Mouse (Mus musculus) midbrain, embryonic 13.5 days (tissue): Measurements from ENCODE around the gene Rpsa. TPM values are rescaled to one million over a fixed set of nuclear protein-coding genes. Genes with fewer than 3 reads are reported as not detected.
A peak's percentile ranks its signal among the peaks of the same experiment; 100 is the strongest.

Experiments used
- ATAC-seq: fragments of 200-750 bp; cut with Nextera tagmentation; 2 replicates; pipeline ENCODE4 v1.8.0; 2017; ENCODE audit warnings: mild to moderate bottlenecking, moderate TSS enrichment, moderate library complexity
- H3K27ac ChIP-seq: fragments of 300-500 bp; sonication (generic); 2 replicates; pipeline ENCODE4 v1.5.1; 2015; ENCODE audit warnings: inconsistent platforms, mild to moderate bottlenecking, moderate library complexity
- H3K27me3 ChIP-seq: fragments of 300-500 bp; sonication (generic); 2 replicates; pipeline ENCODE4 v1.6.1; 2015; ENCODE audit warnings: mild to moderate bottlenecking, inconsistent platforms
- H3K36me3 ChIP-seq: fragments of 300-500 bp; sonication (generic); 2 replicates; pipeline ENCODE4 v1.6.1; 2015; ENCODE audit warnings: mild to moderate bottlenecking, inconsistent platforms
- H3K4me1 ChIP-seq: fragments of 300-500 bp; sonication (generic); replicated peaks from 2 replicates; pipeline ENCODE4 v1.6.1; 2015; ENCODE audit warnings: inconsistent platforms
- H3K4me2 ChIP-seq: fragments of 300-500 bp; sonication (generic); replicated peaks from 2 replicates; pipeline ENCODE4 v1.6.1; 2015; ENCODE audit warnings: moderate library complexity, mild to moderate bottlenecking, inconsistent platforms
- H3K4me3 ChIP-seq: fragments of 300-500 bp; sonication (generic); replicated peaks from 2 replicates; pipeline ENCODE4 v1.5.1; 2015; ENCODE audit warnings: mild to moderate bottlenecking, inconsistent platforms
- H3K9ac ChIP-seq: fragments of 300-500 bp; sonication (generic); replicated peaks from 2 replicates; pipeline ENCODE4 v1.6.1; 2015; ENCODE audit warnings: mild to moderate bottlenecking, inconsistent platforms
- H3K9me3 ChIP-seq: fragments of 300-500 bp; sonication (generic); 2 replicates; pipeline ENCODE4 v1.6.1; 2016; ENCODE audit warnings: mild to moderate bottlenecking, inconsistent platforms
- WGBS: fragments of 180-500 bp; shearing (Covaris S2); methylation state at CpG from one replicate; pipeline ENCODE4 v1.1.7; 2015; 5-methylcytosine and 5-hydroxymethylcytosine counted together
- polyA plus RNA-seq: library from polyadenylated mRNA; unstranded; fragments of >200 nt; fragmentation: Nextera tagmentation; extraction: Ambion mirVana; gene quantifications from 2 replicates; pipeline ENCODE4 v1.2.1, GENCODE M21; 2015

Gene Rpsa
- polyA plus RNA-seq, 1 experiment from 2014 or later: 992 TPM

GRCm38 (mm10) chr9:120114789-120115151 is 12.7 kb upstream of the Rpsa start:
- Histone ChIP-seq H3K4me3 (no peak overlapping the region), H3K9me3 (no peaks in the 10 kb centered on the region), H3K27ac (no peak overlapping the region), H3K4me2 (no peak overlapping the region), H3K9ac (no peak overlapping the region), H3K27me3 (no peaks in the 10 kb centered on the region), H3K4me1 (peaks cover 9% of the 10 kb centered on the region), H3K36me3 (peaks cover 32% of the 10 kb centered on the region)
- no peak for ATAC-seq
- 91% methylated on average over 2 of the region's 2 CpGs for WGBS

DNA sequence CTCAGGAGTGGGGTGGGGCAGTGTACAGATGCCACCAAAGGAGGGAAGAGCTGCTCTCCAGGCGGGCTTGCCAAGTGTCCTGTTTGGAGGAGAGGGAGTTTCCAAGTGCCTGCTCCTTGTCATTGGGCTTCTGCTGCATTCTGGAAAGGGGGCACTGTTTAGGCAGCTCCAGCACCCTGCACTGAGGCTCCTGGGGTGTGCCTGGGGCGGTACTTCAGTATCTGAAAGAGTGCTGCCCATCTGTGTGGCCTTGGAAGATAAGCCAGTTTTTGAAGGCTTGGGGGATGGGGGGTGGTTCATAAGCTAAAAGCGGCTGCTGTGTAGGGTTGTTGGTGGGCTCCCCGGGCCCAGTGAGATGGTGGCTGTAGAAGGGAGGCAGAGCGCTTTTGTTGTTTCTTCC is 11.9 kb upstream of the Rpsa start:
- WGBS: 76% methylated on average over 5 of the region's 5 CpGs
- Histone ChIP-seq H3K9ac (0 out of 2 replicates have a peak overlapping the region, but pooled peaks have one; percentile 10), H3K4me3 (no peak overlapping the region), H3K4me1 (peaks cover 9% of the 10 kb centered on the region), H3K36me3 (peaks cover 40% of the 10 kb centered on the region), H3K4me2 (no peak overlapping the region), H3K27ac (no peak overlapping the region), H3K9me3 (no peaks in the 10 kb centered on the region), H3K27me3 (no peaks in the 10 kb centered on the region)
- no peak for ATAC-seq

GRCm38 (mm10) chr9:120116184-120116624 is 11.3 kb upstream of the Rpsa start:
- WGBS: 90% methylated on average over 8 of the region's 8 CpGs
- H3K27ac ChIP-seq: no peak overlapping the region
- peaks cover 47% of the 10 kb centered on the region for H3K36me3 ChIP-seq
- no peak overlapping the region for H3K4me2 ChIP-seq
- H3K9me3 ChIP-seq: no peaks in the 10 kb centered on the region
- H3K27me3 ChIP-seq: no peaks in the 10 kb centered on the region
- ATAC-seq: no peak
- H3K4me1 ChIP-seq: peaks cover 6% of the 10 kb centered on the region
- H3K9ac ChIP-seq: no peak overlapping the region
- H3K4me3 ChIP-seq: no peak overlapping the region

DNA sequence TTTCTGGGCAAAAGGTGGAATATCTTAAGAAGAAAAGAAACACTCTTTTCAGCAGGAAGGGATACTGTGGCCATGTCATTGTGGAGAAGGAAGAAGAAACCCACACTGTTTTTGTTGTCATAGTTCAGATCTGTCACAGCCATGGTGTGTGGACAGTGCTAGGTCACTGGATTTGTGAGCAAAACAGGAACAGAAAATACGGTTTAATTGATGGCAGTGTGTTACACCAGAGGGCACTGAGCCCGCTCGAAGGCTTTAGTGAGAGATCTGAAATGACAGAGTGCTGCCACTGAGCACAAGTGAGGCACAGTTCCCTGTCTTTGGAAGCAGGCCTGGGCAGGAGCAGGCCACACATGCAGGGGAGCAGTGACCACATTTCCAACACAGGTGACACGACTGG is 9.3 kb upstream of the Rpsa start:
- 92% methylated on average over 4 of the region's 4 CpGs for WGBS
- no peak for ATAC-seq
- H3K9ac ChIP-seq: no peak overlapping the region
- no peak overlapping the region for H3K27ac ChIP-seq
- H3K36me3 ChIP-seq: peaks cover 61% of the 10 kb centered on the region
- no peak overlapping the region for H3K4me3 ChIP-seq
- H3K9me3 ChIP-seq: no peaks in the 10 kb centered on the region
- H3K4me1 ChIP-seq: no peaks in the 10 kb centered on the region
- H3K27me3 ChIP-seq: no peaks in the 10 kb centered on the region
- no peak overlapping the region for H3K4me2 ChIP-seq

DNA sequence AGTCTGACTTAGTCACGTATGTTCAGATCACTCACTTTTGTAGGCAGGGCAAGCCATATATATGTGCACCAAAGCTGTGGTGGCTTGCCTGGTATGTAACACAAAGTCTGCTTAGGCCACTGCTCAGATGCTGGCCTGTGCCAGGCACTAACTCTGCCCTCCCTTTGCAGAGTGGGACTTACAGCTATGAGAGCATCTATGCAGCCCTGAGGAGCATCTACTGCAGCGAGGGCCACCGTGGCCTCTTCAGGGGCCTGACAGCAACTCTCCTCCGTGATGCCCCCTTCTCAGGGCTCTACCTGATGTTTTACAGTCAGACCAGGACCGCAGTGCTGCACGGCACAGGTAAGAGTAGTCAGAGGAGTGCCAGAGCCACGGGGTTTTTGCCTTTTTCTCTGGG is 7.0 kb upstream of the Rpsa start:
- no peak overlapping the region for H3K9ac ChIP-seq
- no peak overlapping the region for H3K27ac ChIP-seq
- H3K27me3 ChIP-seq: no peaks in the 10 kb centered on the region
- H3K4me1 ChIP-seq: no peaks in the 10 kb centered on the region
- no peak overlapping the region for H3K4me2 ChIP-seq
- H3K4me3 ChIP-seq: no peak overlapping the region
- no peak for ATAC-seq
- 96% methylated on average over 7 of the region's 7 CpGs for WGBS
- H3K36me3 ChIP-seq: peaks cover 74% of the 10 kb centered on the region
- H3K9me3 ChIP-seq: no peaks in the 10 kb centered on the region

DNA sequence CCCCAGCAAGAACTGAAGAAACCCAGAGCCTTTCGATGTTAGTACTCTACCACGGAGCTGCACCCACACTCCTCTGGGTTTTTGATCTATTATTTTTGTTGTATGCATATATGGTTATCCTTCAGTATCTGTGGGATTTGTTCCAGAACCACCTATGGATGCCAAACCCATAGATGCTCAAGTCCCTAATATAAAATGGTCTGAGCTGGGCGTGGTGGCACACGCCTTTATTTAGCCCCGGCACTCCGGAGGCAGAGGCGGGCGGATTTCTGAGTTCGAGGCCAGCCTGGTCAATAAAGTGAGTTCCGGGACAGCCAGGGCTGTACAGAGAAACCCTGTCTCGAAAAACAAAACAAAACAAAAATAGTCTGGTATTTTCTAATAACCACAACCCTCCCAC is 621 bp upstream of the Rpsa start:
- H3K36me3 ChIP-seq: peaks cover 53% of the 10 kb centered on the region
- no peaks in the 10 kb centered on the region for H3K27me3 ChIP-seq
- no peaks in the 10 kb centered on the region for H3K9me3 ChIP-seq
- H3K4me3 ChIP-seq: peak overlapping the region; percentile 100
- ATAC-seq: peak; percentile 51; the same call in 1 of the 2 replicates
- peak overlapping the region; percentile 59 for H3K4me2 ChIP-seq
- peaks cover 21% of the 10 kb centered on the region for H3K4me1 ChIP-seq
- peak overlapping the region; percentile 63 for H3K9ac ChIP-seq
- peak overlapping the region; percentile 81 for H3K27ac ChIP-seq
- WGBS: 69% methylated on average over 11 of the region's 11 CpGs

- 80% methylated on average over 10 of the region's 10 CpGs for WGBS
- Histone ChIP-seq H3K4me2 (peak overlapping the region; percentile 93), H3K36me3 (peaks cover 49% of the 10 kb centered on the region), H3K27me3 (no peaks in the 10 kb centered on the region), H3K4me1 (peaks cover 21% of the 10 kb centered on the region), H3K4me3 (peak overlapping the region; percentile 100), H3K27ac (no peak overlapping the region), H3K9me3 (no peaks in the 10 kb centered on the region), H3K9ac (peak overlapping the region; percentile 99; the same call in 1 of the 2 replicates)
- no peak for ATAC-seq
Observed at GRCm38 (mm10) chr9:120129276-120129675, 1.8 kb downstream of the Rpsa start.

GRCm38 (mm10) chr9:120131784-120132288 is 4.3 kb downstream of the Rpsa start:
- no peak overlapping the region for H3K4me2 ChIP-seq
- ATAC-seq: no peak
- H3K27me3 ChIP-seq: no peaks in the 10 kb centered on the region
- no peak overlapping the region for H3K4me3 ChIP-seq
- H3K9ac ChIP-seq: no peak overlapping the region
- no peak overlapping the region for H3K27ac ChIP-seq
- peaks cover 46% of the 10 kb centered on the region for H3K36me3 ChIP-seq
- no peaks in the 10 kb centered on the region for H3K9me3 ChIP-seq
- WGBS: 92% methylated on average over 3 of the region's 3 CpGs
- H3K4me1 ChIP-seq: peaks cover 20% of the 10 kb centered on the region

GRCm38 (mm10) chr9:120132980-120133754 is 5.7 kb downstream of the Rpsa start:
- Histone ChIP-seq H3K4me3 (no peak overlapping the region), H3K4me2 (no peak overlapping the region), H3K9ac (no peak overlapping the region; the same call in 1 of the 2 replicates), H3K9me3 (no peaks in the 10 kb centered on the region), H3K27me3 (no peaks in the 10 kb centered on the region), H3K36me3 (peaks cover 46% of the 10 kb centered on the region), H3K4me1 (peaks cover 16% of the 10 kb centered on the region), H3K27ac (no peak overlapping the region)
- 37% methylated on average over 8 of the region's 8 CpGs for WGBS
- no peak for ATAC-seq

DNA sequence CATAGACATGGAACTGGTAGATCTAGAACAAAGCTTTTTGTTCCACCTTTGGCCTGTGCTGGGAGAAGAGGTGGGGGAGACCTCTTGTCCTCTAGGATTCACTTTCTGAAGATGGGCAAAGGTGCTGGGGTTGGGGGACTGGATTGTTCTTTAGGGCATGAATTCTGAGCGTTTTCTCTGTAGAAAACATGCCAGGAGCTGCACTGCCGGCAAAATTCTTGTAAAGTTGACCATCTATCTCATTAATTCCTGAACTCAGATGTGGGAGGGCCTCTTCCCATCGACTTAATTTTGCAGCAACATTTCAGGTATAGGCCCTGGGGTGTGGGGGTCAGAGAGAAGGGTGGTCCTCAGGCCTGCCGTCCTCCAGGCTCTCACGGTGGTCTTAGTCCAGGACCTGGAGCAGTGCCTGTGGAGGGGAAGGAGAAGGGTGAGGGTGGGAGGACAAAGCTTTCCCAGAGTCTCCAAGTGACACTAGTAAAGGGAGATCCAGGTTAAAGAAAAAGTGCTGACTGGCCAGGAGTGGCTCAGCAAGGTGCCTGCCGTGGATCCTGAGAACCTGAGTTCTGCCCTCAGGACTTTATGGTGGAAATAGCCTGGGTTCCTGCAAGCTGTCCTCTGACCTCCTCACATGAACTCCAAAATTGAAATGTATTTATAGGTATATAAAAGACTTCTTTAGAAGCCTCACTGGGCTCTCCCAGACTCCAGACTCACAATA is 6.4 kb downstream of the Rpsa start:
- no peak overlapping the region for H3K4me2 ChIP-seq
- H3K9ac ChIP-seq: no peak overlapping the region
- H3K9me3 ChIP-seq: no peaks in the 10 kb centered on the region
- H3K4me1 ChIP-seq: peaks cover 9% of the 10 kb centered on the region
- H3K27me3 ChIP-seq: no peaks in the 10 kb centered on the region
- peaks cover 44% of the 10 kb centered on the region for H3K36me3 ChIP-seq
- no peak for ATAC-seq
- no peak overlapping the region for H3K27ac ChIP-seq
- WGBS: 62% methylated on average over 6 of the region's 6 CpGs
- H3K4me3 ChIP-seq: no peak overlapping the region

DNA sequence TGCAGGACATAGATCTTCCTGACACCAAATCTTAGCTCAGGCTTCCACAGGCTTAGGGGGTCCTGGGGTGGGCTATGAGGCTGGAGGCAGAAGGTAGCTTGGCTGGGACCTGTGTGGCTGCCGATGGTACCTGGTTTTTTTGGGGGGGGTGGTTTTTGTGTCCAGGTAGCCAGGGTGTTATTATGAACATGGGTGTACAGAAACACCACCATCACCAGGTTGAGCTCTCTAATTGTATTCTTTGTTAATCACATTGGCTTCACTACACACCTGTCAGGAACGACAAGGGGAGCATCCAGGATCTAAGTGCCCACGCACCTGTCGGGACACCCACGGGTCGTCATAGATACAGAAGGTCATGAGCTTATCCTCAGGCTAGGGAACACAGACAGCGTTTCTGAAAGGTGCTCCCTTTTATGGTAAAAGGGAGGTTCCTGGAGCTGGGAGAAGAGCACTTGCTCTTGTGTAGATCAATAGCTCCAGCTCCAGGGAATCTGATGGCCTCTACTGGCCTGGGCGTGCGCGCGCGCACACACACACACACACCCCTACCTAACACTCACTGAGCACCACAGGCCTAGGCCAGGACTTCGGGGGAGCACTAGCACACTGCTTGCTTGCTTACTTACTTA is 7.2 kb downstream of the Rpsa start:
- peak; percentile 27 for ATAC-seq
- peaks cover 2% of the 10 kb centered on the region for H3K4me1 ChIP-seq
- H3K4me2 ChIP-seq: no peak overlapping the region
- no peaks in the 10 kb centered on the region for H3K9me3 ChIP-seq
- peaks cover 37% of the 10 kb centered on the region for H3K36me3 ChIP-seq
- H3K9ac ChIP-seq: no peak overlapping the region
- H3K27me3 ChIP-seq: no peaks in the 10 kb centered on the region
- H3K27ac ChIP-seq: no peak overlapping the region
- no peak overlapping the region for H3K4me3 ChIP-seq
- WGBS: 89% methylated on average over 13 of the region's 13 CpGs

DNA sequence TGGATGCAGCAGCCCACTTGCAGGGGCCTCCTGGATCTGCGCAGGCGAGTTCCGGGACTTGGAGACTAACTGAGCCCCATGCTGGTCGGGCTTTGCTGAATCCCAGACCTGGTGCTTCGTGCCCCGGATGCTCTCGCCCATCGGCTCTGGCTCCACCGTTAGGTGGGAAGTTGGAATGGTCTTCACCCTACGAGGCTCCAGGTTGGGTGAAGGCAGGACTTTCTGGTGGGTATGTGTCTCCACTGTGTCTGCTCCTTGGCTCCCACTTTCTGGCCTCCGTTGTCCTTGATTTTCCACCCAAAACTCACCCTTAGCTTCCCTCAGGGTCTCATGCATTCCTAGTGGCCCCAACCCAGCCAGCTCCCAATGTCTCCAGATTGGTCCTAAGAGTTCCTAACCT is 8.0 kb downstream of the Rpsa start:
- ATAC-seq: no peak
- 90% methylated on average over 11 of the region's 11 CpGs for WGBS
- Histone ChIP-seq H3K27ac (no peak overlapping the region), H3K4me2 (no peak overlapping the region), H3K4me1 (no peaks in the 10 kb centered on the region), H3K9ac (no peak overlapping the region), H3K27me3 (no peaks in the 10 kb centered on the region), H3K9me3 (no peaks in the 10 kb centered on the region), H3K4me3 (no peak overlapping the region), H3K36me3 (peaks cover 29% of the 10 kb centered on the region)
